Mouse (Mus musculus): ENCODE measurements around the gene Rps19.

- TF ChIP-seq MYOD1 (IDR thresholded peaks at IDR 0.05; ENCODE audit: control insufficient read depth in 1 of 3, insufficient read length in 2 of 3, low read depth in 2 of 3) (no peak), MAX (IDR thresholded peaks at IDR 0.05; ENCODE audit: low read depth) (no peak), POLR2AphosphoS2 (IDR thresholded peaks at IDR 0.05; ENCODE audit: insufficient read length, low read depth) (peak; percentile 51), POLR2A (IDR thresholded peaks at IDR 0.05; ENCODE audit: insufficient read length, low read depth) (no peak)
Measured at GRCm38 (mm10) chr7:24891241-24892124, 7.3 kb downstream of the Rps19 start.
